Mouse (Mus musculus) adipose tissue, adult 10 weeks (tissue): ENCODE data around the gene Morf4l1. TPM values are rescaled to one million over a fixed set of nuclear protein-coding genes. Genes with fewer than 3 reads are reported as not detected.

Experiments used
- polyA plus RNA-seq: library from polyadenylated mRNA; stranded (reverse); fragments of 350-450 nt; fragmentation: Illumina TruSeq; extraction: RNeasy Lipid Tissue Mini Kit (QIAGEN cat#74804); gene quantifications from one replicate; pipeline ENCODE4 v1.2.3, GENCODE M21; 2014; ENCODE audit warnings: low read depth, low replicate concordance

Morf4l1 gene
- polyA plus RNA-seq, result 285 TPM

GRCm38 (mm10) chr9:90114567-90115307 lies at the start of gene Morf4l1:
Gene Morf4l1, minus strand, starts transcription at chr9:90114774.

GRCm38 (mm10) chr9:90162926-90163748 lies 48.6 kb upstream of the Morf4l1 start, which contains the start of gene Adamts7:
Gene Adamts7, plus strand, starts transcription at chr9:90163069.

GRCm38 (mm10) chr9:90053852-90054251 lies 60.7 kb downstream of the Morf4l1 start, which contains the start of gene Ctsh:
Gene Ctsh, plus strand, starts transcription at chr9:90054152.

Other genes with a start within 250 kb of the Morf4l1 start
- 31.1 TPM for gene Rasgrf1, start 204.9 kb downstream of the Morf4l1 start, polyA plus RNA-seq
- gene Ctsh, start 60.6 kb downstream of the Morf4l1 start, polyA plus RNA-seq, result 214 TPM
- gene Adamts7, start 48.3 kb upstream of the Morf4l1 start, polyA plus RNA-seq, result 1.7 TPM
- 20.3 TPM for gene Tbc1d2b, start 156.0 kb upstream of the Morf4l1 start, polyA plus RNA-seq